Mouse (Mus musculus): ENCODE data around the gene Wdr6. TPM values are rescaled to one million over a fixed set of nuclear protein-coding genes. Genes with fewer than 3 reads are reported as not detected.
A peak's percentile ranks its signal among the peaks of the same experiment; 100 is the strongest.

Wdr6 gene
- total RNA-seq, 2 experiments from 2014 or later = 93.8 to 126 TPM

GRCm38 (mm10) chr9:108523341-108523740, 55.2 kb downstream of the Wdr6 start:
- DNase-seq = no peak

Small RNA genes within 50 kb of the gene (microRNA-seq; reads per million reads assigned to microRNA genes)
- gene Gm24083 = not detected
- gene Mir191 = not detected
- gene Mir425 = 1,609 reads per million, percentile 81 among the genes with 10 or more reads in this experiment

Other genes with a start within 250 kb of the Wdr6 start
- 100 to 1,000 TPM; 424 to 480 TPM for gene Gpx1, start 239.8 kb downstream of the Wdr6 start, total RNA-seq (2021)
- 100 to 1,000 TPM; 101 to 111 TPM for gene Usp4, start 230.9 kb downstream of the Wdr6 start, total RNA-seq (2021)
- gene 1700102P08Rik, start 185.9 kb downstream of the Wdr6 start, total RNA-seq (2021) = 1 to 10 TPM in 1 of 2 experiments, under 1 TPM in 1; 0.63 to 1.4 TPM
- not detected for gene Ccdc36, start 150.3 kb downstream of the Wdr6 start, total RNA-seq (2021)
- not detected for gene BC048562, start 142.3 kb downstream of the Wdr6 start, total RNA-seq (2021)
- 10 to 100 TPM; 39.3 to 43.6 TPM for gene Ccdc71, start 118.2 kb downstream of the Wdr6 start, total RNA-seq (2021)
- gene Klhdc8b, start 117.2 kb downstream of the Wdr6 start, total RNA-seq (2021) = 10 to 100 TPM; 25.6 to 34.8 TPM
- 100 to 1,000 TPM; 108 to 131 TPM for gene Lamb2, start 99.0 kb downstream of the Wdr6 start, total RNA-seq (2021)
- gene Usp19, start 88.1 kb downstream of the Wdr6 start, total RNA-seq (2021) = 100 to 1,000 TPM; 124 to 156 TPM
- gene Qars, start 71.0 kb downstream of the Wdr6 start, total RNA-seq (2021) = 100 to 1,000 TPM; 137 to 147 TPM
- 100 to 1,000 TPM; 108 to 129 TPM for gene Qrich1, start 61.9 kb downstream of the Wdr6 start, total RNA-seq (2021)
- gene Impdh2, start 18.5 kb downstream of the Wdr6 start, total RNA-seq (2021) = 10 to 100 TPM; 80.6 to 83.7 TPM
- 10 to 100 TPM; 64.1 to 68.2 TPM for gene Ndufaf3, start 11.3 kb downstream of the Wdr6 start, total RNA-seq (2021)
- gene Dalrd3, start 8.9 kb downstream of the Wdr6 start, total RNA-seq (2021) = 10 to 100 TPM; 42.3 to 51.9 TPM
- gene P4htm, start 18.9 kb upstream of the Wdr6 start, total RNA-seq (2021) = 1 to 10 TPM; 6.1 to 9.6 TPM
- gene Arih2, start 70.6 kb upstream of the Wdr6 start, total RNA-seq (2021) = 10 to 100 TPM; 56.1 to 59.9 TPM
- gene Slc25a20, start 83.3 kb upstream of the Wdr6 start, total RNA-seq (2021) = 100 to 1,000 TPM; 405 to 421 TPM
- 10 to 100 TPM; 31.3 to 45.1 TPM for gene Prkar2a, start 110.6 kb upstream of the Wdr6 start, total RNA-seq (2021)
- gene Ip6k2, start 205.1 kb upstream of the Wdr6 start, total RNA-seq (2021) = 10 to 100 TPM; 74.2 to 82.0 TPM
- gene Nckipsd, start 229.6 kb upstream of the Wdr6 start, total RNA-seq (2021) = 1 to 10 TPM; 6.9 to 9.5 TPM
- 1 to 10 TPM; 3.3 to 4.9 TPM for gene Celsr3, start 247.6 kb upstream of the Wdr6 start, total RNA-seq (2021)